Mouse (Mus musculus) liver, embryonic 16.5 days (tissue): ENCODE data around the gene Vps16. TPM values are rescaled to one million over a fixed set of nuclear protein-coding genes. Genes with fewer than 3 reads are reported as not detected.

Experiments
- ATAC-seq: fragments of 200-750 bp; cut with Nextera tagmentation; 2 replicates; pipeline ENCODE4 v1.8.0; 2017; ENCODE audit warnings: low read depth, mild to moderate bottlenecking, moderate number of reproducible peaks, moderate library complexity
- H3K27ac ChIP-seq: fragments of 300-500 bp; sonication (generic); 2 replicates; pipeline ENCODE4 v1.5.1; 2014; ENCODE audit warnings: mild to moderate bottlenecking, low read length
- H3K27me3 ChIP-seq: fragments of 300-500 bp; sonication (generic); 2 replicates; pipeline ENCODE4 v1.6.1; 2014; ENCODE audit warnings: low read depth, low read length, mixed read lengths; ENCODE audit not compliant: control insufficient read depth, insufficient read depth
- H3K36me3 ChIP-seq: fragments of 300-500 bp; sonication (generic); 2 replicates; pipeline ENCODE4 v1.6.1; 2014; ENCODE audit warnings: mild to moderate bottlenecking; ENCODE audit not compliant: control insufficient read depth, insufficient read depth
- H3K4me1 ChIP-seq: fragments of 300-500 bp; sonication (generic); 2 replicates; pipeline ENCODE4 v1.6.1; 2014; ENCODE audit warnings: low read depth, low read length, mixed read lengths; ENCODE audit not compliant: control insufficient read depth
- H3K4me2 ChIP-seq: fragments of 300-500 bp; sonication (generic); 2 replicates; pipeline ENCODE4 v1.6.1; 2014; ENCODE audit warnings: low read depth, low read length, mixed read lengths
- H3K4me3 ChIP-seq: fragments of 300-500 bp; sonication (generic); 2 replicates; pipeline ENCODE4 v1.5.1; 2014; ENCODE audit warnings: low read depth, mild to moderate bottlenecking, low read length
- H3K9ac ChIP-seq: fragments of 300-500 bp; sonication (generic); 2 replicates; pipeline ENCODE4 v1.6.1; 2014; ENCODE audit warnings: low read depth, low read length
- H3K9me3 ChIP-seq: fragments of 300-500 bp; sonication (generic); replicated peaks from 2 replicates; pipeline ENCODE4 v1.6.1; 2016; ENCODE audit warnings: low read length; ENCODE audit not compliant: control insufficient read depth
- WGBS: fragments of 180-500 bp; shearing (Covaris S2); extraction: QIAGEN DNeasy Blood & Tissue Kit; methylation state at CpG from one replicate; pipeline ENCODE4 v1.1.7; 2014; ENCODE audit not compliant: insufficient replicate concordance; 5-methylcytosine and 5-hydroxymethylcytosine counted together
- polyA plus RNA-seq: library from polyadenylated mRNA; unstranded; fragments of >200 nt; fragmentation: Nextera tagmentation; extraction: Ambion mirVana; gene quantifications from 2 replicates; pipeline ENCODE4 v1.2.1, GENCODE M21; 2015

Gene Vps16
- 33.0 and 39.3 TPM in 2 replicates for polyA plus RNA-seq

GRCm38 (mm10) chr2:130424126-130424853 lies at the start of gene Vps16, which contains the start of gene Pced1a:
TSS of gene Vps16 (plus strand) at chr2:130424339.
TSS of gene Pced1a (minus strand) at chr2:130424701.
- Histone ChIP-seq H3K9me3 (no peaks in the 10 kb centered on the region), H3K4me3 (peak within 1 kb of the TSS; percentile 87), H3K4me1 (peaks cover 14% of the 10 kb centered on the region), H3K27ac (peak within 1 kb of the TSS; percentile 83), H3K9ac (peak within 1 kb of the TSS; percentile 86), H3K27me3 (no peaks in the 10 kb centered on the region), H3K4me2 (peak within 1 kb of the TSS; percentile 96), H3K36me3 (no peaks in the 10 kb centered on the region)
- WGBS, result under 1% methylated on average over 58 of the region's 58 CpGs
- peak; percentile 92 for ATAC-seq

DNA sequence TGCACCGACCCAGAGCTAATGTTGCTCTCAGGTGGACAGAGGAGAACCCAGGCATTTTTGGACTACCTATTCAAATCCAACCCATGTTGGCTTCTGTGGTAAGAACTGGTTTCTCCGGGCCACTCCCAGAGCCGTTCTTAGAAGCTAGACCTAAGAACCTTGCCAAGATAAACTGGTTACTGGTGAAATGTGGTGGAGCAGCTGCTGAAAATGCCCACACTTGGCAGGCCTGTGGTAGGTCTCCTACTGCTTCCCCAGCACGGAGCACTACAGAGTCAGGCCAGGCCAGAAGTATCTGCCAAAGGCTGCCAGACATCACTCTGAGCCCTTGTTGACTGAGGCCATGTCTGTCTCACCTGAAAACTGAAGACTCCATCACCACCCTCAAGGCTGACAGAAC lies 49.2 kb upstream of the Vps16 start:
- Histone ChIP-seq H3K9me3 (no peaks in the 10 kb centered on the region), H3K4me3 (no peak overlapping the region), H3K4me1 (no peaks in the 10 kb centered on the region), H3K36me3 (no peaks in the 10 kb centered on the region), H3K4me2 (no peak overlapping the region), H3K27ac (no peak overlapping the region), H3K27me3 (no peaks in the 10 kb centered on the region), H3K9ac (no peak overlapping the region)
- no peak for ATAC-seq
- WGBS, result 50% methylated on average over 4 of the region's 4 CpGs

DNA sequence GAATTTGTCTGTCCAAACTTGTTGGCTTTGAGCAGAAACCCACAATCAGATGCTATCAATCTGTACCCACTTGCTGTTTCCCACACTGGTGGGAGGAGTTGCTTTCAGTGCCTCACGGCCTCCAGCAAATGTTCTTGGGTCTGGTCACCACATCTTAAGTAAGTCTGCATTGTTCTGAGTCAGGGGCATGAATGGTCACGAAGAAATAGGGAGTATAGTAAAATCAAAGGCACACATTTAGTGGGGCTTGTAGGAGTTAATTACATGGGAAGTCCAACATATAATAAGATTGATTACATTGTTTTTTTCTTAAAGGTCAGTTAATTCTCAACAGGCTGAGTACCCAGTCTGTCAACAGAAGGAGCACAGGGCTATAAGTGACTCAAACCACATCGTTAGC lies 40.9 kb upstream of the Vps16 start:
- H3K27me3 ChIP-seq, result no peaks in the 10 kb centered on the region
- no peaks in the 10 kb centered on the region for H3K36me3 ChIP-seq
- no peak for ATAC-seq
- no peak overlapping the region for H3K4me2 ChIP-seq
- no peak overlapping the region for H3K9ac ChIP-seq
- H3K4me1 ChIP-seq, result no peaks in the 10 kb centered on the region
- H3K9me3 ChIP-seq, result no peaks in the 10 kb centered on the region
- no peak overlapping the region for H3K4me3 ChIP-seq
- H3K27ac ChIP-seq, result no peak overlapping the region
- 46% methylated on average over 3 of the region's 3 CpGs for WGBS

DNA sequence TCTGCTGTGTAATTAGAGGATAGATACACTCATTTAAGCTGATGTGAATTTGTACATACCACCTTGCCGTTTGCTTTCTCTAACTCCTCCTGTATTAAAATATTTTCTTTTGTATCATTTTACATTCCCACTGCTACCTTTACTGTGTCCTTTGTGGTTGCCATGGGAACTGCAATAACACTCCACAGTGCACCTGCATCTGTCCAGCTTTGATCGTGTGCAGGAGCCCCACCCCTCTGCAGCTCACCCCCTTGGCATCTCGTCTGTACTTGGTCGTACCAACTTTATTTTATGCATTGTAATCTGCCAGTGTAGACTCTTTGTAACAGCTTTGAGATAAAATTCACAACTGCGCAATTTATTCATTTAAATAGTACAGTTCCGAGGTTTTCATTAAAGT lies 40.2 kb upstream of the Vps16 start:
- no peaks in the 10 kb centered on the region for H3K27me3 ChIP-seq
- H3K9me3 ChIP-seq, result no peaks in the 10 kb centered on the region
- ATAC-seq, result no peak
- H3K36me3 ChIP-seq, result no peaks in the 10 kb centered on the region
- no peak overlapping the region for H3K4me3 ChIP-seq
- H3K4me1 ChIP-seq, result no peaks in the 10 kb centered on the region
- no peak overlapping the region for H3K4me2 ChIP-seq
- H3K27ac ChIP-seq, result no peak overlapping the region
- no peak overlapping the region for H3K9ac ChIP-seq
- 58% methylated on average over 6 of the region's 6 CpGs for WGBS

- H3K27ac ChIP-seq, result no peak overlapping the region
- H3K4me3 ChIP-seq, result no peak overlapping the region
- H3K9ac ChIP-seq, result no peak overlapping the region
- H3K36me3 ChIP-seq, result no peaks in the 10 kb centered on the region
- no peaks in the 10 kb centered on the region for H3K9me3 ChIP-seq
- H3K4me2 ChIP-seq, result no peak overlapping the region
- no peak for ATAC-seq
- H3K27me3 ChIP-seq, result no peaks in the 10 kb centered on the region
- H3K4me1 ChIP-seq, result no peaks in the 10 kb centered on the region
- 59% methylated on average over 1 of the region's 1 CpGs for WGBS
These were observed 37.9 kb upstream of the Vps16 start for GRCm38 (mm10) chr2:130386212-130386611.

DNA sequence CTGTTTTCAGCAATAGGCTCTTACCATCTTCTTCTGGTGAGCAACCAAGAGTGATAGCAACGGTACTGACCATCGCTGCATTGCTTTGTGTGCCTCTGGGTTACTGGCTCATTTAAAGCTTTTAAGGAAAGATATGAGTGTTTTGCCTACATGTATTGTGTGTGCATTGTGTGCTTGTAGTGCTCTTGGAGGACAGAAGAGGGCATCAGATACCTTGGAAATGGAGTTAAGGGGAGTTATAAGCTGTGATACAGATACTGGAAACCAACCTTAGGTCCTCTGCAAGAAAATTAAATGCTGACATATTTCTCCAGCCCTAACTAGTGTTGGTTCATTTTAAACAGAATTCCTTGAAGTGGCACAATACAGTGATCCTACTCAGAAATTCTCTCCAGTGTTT lies 35.3 kb upstream of the Vps16 start:
- Histone ChIP-seq H3K4me2 (no peak overlapping the region), H3K9me3 (no peaks in the 10 kb centered on the region), H3K27me3 (no peaks in the 10 kb centered on the region), H3K36me3 (no peaks in the 10 kb centered on the region), H3K4me3 (no peak overlapping the region), H3K4me1 (no peaks in the 10 kb centered on the region), H3K9ac (no peak overlapping the region), H3K27ac (no peak overlapping the region)
- 65% methylated on average over 2 of the region's 2 CpGs for WGBS
- no peak for ATAC-seq

DNA sequence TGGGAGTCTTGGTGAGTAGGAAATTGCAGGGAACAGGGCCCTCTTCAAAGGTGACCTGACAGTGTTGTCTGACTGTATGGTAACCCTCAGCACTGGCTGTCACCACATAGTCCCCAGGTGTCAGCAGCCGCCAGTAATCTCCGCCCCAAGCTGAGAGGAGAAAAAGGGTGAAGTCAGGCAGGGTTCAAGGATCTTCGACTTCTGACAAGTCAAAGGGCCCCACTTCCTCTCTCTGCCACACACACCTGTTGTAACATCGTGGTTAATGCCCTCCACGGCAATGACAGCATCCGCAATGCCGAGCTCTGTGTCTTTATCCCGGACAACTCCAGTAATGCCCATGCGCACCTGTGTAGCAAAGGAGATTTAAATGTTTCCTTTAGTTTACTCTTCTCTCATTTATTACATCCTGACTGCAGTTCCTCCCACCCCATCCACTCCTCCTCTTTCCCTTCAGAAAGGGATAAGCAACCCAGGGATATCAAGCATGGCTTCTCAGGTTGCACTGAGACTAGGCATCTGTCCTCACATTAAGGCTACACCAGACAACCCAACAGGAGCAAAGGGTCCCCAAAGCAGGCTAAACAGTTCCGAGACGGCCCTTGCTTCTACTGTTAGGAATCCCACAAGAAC lies 33.0 kb upstream of the Vps16 start:
- Histone ChIP-seq H3K27ac (no peak overlapping the region), H3K36me3 (no peaks in the 10 kb centered on the region), H3K4me3 (no peak overlapping the region), H3K9ac (no peak overlapping the region), H3K4me2 (no peak overlapping the region), H3K9me3 (no peaks in the 10 kb centered on the region), H3K4me1 (no peaks in the 10 kb centered on the region), H3K27me3 (no peaks in the 10 kb centered on the region)
- no peak for ATAC-seq
- 58% methylated on average over 11 of the region's 11 CpGs for whole genome bisulfite sequencing

GRCm38 (mm10) chr2:130392836-130393235 lies 31.3 kb upstream of the Vps16 start:
- Histone ChIP-seq H3K9me3 (no peaks in the 10 kb centered on the region), H3K27ac (no peak overlapping the region), H3K4me2 (no peak overlapping the region), H3K27me3 (peaks cover 16% of the 10 kb centered on the region), H3K4me3 (no peak overlapping the region), H3K36me3 (no peaks in the 10 kb centered on the region), H3K4me1 (no peaks in the 10 kb centered on the region), H3K9ac (no peak overlapping the region)
- 51% methylated on average over 3 of the region's 3 CpGs for WGBS
- ATAC-seq, result no peak

GRCm38 (mm10) chr2:130395696-130396095 lies 28.4 kb upstream of the Vps16 start:
- Histone ChIP-seq H3K9me3 (no peaks in the 10 kb centered on the region), H3K4me2 (no peak overlapping the region), H3K4me1 (no peaks in the 10 kb centered on the region), H3K9ac (no peak overlapping the region), H3K27me3 (peaks cover 30% of the 10 kb centered on the region), H3K36me3 (no peaks in the 10 kb centered on the region), H3K27ac (no peak overlapping the region), H3K4me3 (no peak overlapping the region)
- 82% methylated on average over 11 of the region's 11 CpGs for WGBS
- ATAC-seq, result no peak
